Mouse (Mus musculus) liver, adult 2 months (tissue): ENCODE data around the gene Capn1. TPM values are rescaled to one million over a fixed set of nuclear protein-coding genes. Genes with fewer than 3 reads are reported as not detected.

Experiments used
- DNase-seq: peaks from one replicate; pipeline ENCODE4 v3.0.0-alpha.2; 2011; ENCODE audit warnings: low read depth, low spot score; ENCODE audit errors: extremely low read depth
- H3K27ac ChIP-seq: fragments of 200-500 bp; replicated peaks from 2 replicates; pipeline ENCODE4 v1.5.1; 2012; ENCODE audit warnings: low read depth, mild to moderate bottlenecking, control low read depth, inconsistent platforms, low read length; ENCODE audit not compliant: insufficient read depth
- H3K27me3 ChIP-seq: fragments of 200-500 bp; 2 replicates; pipeline ENCODE4 v1.6.1; 2012; ENCODE audit warnings: mild to moderate bottlenecking, moderate library complexity, low read length, inconsistent platforms; ENCODE audit not compliant: control insufficient read depth, insufficient read depth
- H3K36me3 ChIP-seq: fragments of 200-500 bp; 2 replicates; pipeline ENCODE4 v1.6.1; 2012; ENCODE audit warnings: low read length, inconsistent platforms; ENCODE audit not compliant: control insufficient read depth, insufficient read depth
- H3K4me1 ChIP-seq: fragments of 200-500 bp; 2 replicates; pipeline ENCODE4 v1.6.1; 2011; ENCODE audit warnings: low read length; ENCODE audit not compliant: control insufficient read depth, insufficient read depth
- H3K4me3 ChIP-seq: fragments of 200-500 bp; 2 replicates; pipeline ENCODE4 v1.5.1; 2011; ENCODE audit warnings: low read depth, mild to moderate bottlenecking, control low read depth, low read length, moderate library complexity; ENCODE audit not compliant: insufficient read depth
- H3K79me2 ChIP-seq: fragments of 200-500 bp; 2 replicates; pipeline ENCODE4 v1.6.1; 2012; ENCODE audit warnings: inconsistent platforms, mild to moderate bottlenecking, low read length, moderate library complexity; ENCODE audit not compliant: control insufficient read depth, insufficient read depth
- H3K9ac ChIP-seq: fragments of 200-500 bp; 2 replicates; pipeline ENCODE4 v1.6.1; 2012; ENCODE audit warnings: low read depth, mild to moderate bottlenecking, control low read depth, inconsistent platforms, low read length
- CTCF ChIP-seq: fragments of 200-500 bp; IDR thresholded peaks from 2 replicates; pipeline ENCODE4 v1.5.1; 2011; ENCODE audit warnings: low read depth, low read length, control low read depth
- POLR2A ChIP-seq: fragments of 200-500 bp; IDR thresholded peaks from 2 replicates; pipeline ENCODE4 v1.6.1; 2011; ENCODE audit warnings: low read length, control low read depth; ENCODE audit not compliant: insufficient read depth; ENCODE audit errors: extremely low read depth
- WGBS: fragments of 180-500 bp; shearing (Covaris S2); methylation state at CpG from one replicate; pipeline ENCODE4 v1.1.7; 2018; 5-methylcytosine and 5-hydroxymethylcytosine counted together
- polyA plus RNA-seq: library from polyadenylated mRNA; depleted of rRNA; stranded (reverse); fragments of >200 nt; gene quantifications from 2 replicates; pipeline ENCODE4 v1.2.3, GENCODE M21; 2012
- total RNA-seq: library from RNA; depleted of rRNA; stranded (reverse); fragments of >200 nt; gene quantifications from 2 replicates; pipeline ENCODE4 v1.2.3, GENCODE M21; 2014

The Capn1 gene
- total and polyA plus RNA-seq, 2 experiments, result 8.0 to 12.7 TPM

DNA sequence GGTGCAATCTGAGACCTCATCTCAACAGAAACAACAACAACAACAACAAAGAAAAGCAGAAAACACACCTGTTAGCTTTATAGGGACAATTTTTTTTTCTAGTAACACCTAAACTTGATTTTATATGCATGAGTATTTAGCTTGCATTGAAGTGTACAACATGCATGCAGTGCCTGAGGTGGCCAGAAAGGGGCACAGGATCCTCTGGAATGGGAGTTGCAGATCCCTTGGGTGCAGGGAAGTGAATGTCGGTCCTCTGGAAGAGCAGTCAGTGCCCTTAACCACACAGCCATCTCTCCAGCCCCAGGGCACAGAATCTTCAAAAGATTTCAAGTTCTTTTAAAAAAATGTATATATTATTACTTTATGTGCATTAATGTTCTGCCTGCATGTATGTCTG, 53.0 kb downstream of the Capn1 start:
- H3K9ac ChIP-seq, result no peak overlapping the region
- 40% methylated on average over 1 of the region's 1 CpGs for WGBS
- no peak overlapping the region for H3K27ac ChIP-seq
- H3K36me3 ChIP-seq, result no peaks in the 10 kb centered on the region
- H3K4me1 ChIP-seq, result peaks cover 9% of the 10 kb centered on the region; the same call in 1 of the 2 replicates
- H3K79me2 ChIP-seq, result no peaks in the 10 kb centered on the region; the same call in 1 of the 2 replicates
- DNase-seq, result no peak
- no peak overlapping the region for H3K4me3 ChIP-seq
- TF ChIP-seq POLR2A (no peak), CTCF (no peak)
- no peaks in the 10 kb centered on the region for H3K27me3 ChIP-seq

DNA sequence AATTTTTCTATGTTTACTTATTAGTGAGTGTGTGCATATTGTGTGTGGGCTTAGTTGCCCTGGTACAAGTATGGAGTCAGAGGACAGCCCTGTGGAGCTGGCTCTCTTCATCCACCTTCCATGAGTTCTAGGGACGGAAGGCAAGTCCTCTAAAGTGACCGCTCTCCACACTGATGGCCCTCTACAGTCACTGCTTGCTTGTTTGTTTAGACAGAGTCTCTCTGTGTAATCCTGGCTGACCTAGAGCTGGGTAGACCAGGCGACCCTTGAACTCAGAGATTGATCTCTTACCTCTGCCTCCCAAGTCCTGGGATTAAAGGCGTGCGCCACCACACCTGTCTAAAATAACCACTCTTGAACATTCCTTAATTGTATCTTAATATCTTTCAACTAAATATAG, 58.3 kb downstream of the Capn1 start:
- Histone ChIP-seq H3K4me1 (peaks cover 15% of the 10 kb centered on the region), H3K27me3 (no peaks in the 10 kb centered on the region), H3K79me2 (no peaks in the 10 kb centered on the region; the same call in 1 of the 2 replicates), H3K4me3 (no peak overlapping the region), H3K9ac (no peak overlapping the region), H3K36me3 (no peaks in the 10 kb centered on the region), H3K27ac (peak overlapping the region; percentile 29)
- 21% methylated on average over 5 of the region's 5 CpGs for WGBS
- peak; percentile 95 for DNase-seq
- no peak for TF ChIP-seq CTCF
- no peak for TF ChIP-seq POLR2A

DNA sequence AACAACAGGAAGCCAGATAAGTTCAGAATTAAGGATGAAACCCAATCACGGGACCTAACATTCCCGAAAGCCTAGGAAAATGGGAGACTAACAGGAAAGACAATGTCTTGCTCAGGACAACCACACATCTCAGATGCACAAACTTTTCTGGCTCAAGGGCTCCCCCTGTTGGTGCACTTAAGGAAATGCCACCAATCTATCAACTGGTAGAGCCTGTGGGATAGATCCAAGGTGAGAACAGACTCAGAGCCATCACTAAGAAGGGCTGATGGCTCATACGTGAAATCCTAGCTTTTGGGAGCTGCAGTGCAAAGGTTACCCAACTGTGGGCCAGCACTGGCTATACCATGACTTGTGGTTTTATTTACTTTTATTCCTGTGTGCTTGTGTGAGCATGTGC, 59.0 kb downstream of the Capn1 start:
- DNase-seq, result peak; percentile 78
- Histone ChIP-seq H3K4me3 (no peak overlapping the region), H3K27ac (peak overlapping the region; percentile 29), H3K4me1 (peaks cover 15% of the 10 kb centered on the region), H3K79me2 (no peaks in the 10 kb centered on the region), H3K27me3 (no peaks in the 10 kb centered on the region), H3K9ac (no peak overlapping the region), H3K36me3 (no peaks in the 10 kb centered on the region)
- TF ChIP-seq POLR2A, result no peak
- peak; percentile 53 for TF ChIP-seq CTCF
- WGBS, result 0% methylated on average over 3 of the region's 3 CpGs

DNA sequence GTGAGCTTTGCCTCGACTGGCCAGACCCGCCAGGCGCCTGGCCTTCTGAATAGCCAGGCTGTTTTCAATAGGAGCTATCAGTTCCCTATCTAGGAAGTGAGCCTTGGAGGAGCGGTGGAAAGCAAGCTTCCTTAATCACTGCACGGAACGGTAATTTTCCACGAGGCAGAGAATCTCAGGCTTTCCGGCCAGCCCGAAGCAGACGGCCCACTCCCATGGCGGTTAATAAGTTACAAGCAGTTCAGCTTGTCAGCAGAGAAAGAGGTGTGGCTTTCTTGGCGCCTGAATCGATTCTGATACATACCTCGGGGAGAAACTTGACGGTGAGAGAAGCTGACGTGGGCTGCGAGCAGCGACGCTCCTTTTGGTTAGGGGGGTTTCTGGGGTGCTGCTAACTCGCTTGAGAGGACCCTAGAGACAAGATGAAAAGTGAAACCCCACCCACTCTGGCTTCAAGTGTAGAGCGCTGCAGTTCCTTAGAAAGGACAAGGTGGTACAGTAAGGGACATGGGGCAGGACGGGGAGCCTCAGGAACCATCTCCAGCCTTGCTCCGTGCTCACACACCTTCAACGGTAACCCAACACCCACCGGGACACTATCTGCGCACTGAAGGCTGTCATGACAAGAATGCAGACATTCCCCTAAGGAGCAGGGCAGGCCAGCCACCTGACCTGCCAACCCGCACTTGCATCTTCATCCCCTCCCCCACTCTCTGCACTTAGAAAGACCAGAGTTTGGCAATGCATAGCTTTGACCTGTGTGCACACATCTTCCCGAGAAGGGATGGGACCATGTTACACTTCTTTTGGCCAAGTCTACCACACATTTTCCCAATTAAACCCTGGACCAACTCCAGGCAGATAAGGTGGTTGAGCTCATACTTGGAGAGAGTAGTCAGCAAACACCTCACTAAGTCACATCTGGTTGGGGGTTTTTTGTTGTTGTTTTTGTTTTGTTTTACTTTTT, 59.7 kb downstream of the Capn1 start:
- no peak for TF ChIP-seq CTCF
- no peak for TF ChIP-seq POLR2A
- peak overlapping the region; percentile 72 for H3K27ac ChIP-seq
- peaks cover under 1% of the 10 kb centered on the region; the same call in 1 of the 2 replicates for H3K36me3 ChIP-seq
- whole genome bisulfite sequencing, result 11% methylated on average over 28 of the region's 28 CpGs
- H3K9ac ChIP-seq, result peak overlapping the region; percentile 19; the same call in 1 of the 2 replicates
- H3K4me3 ChIP-seq, result 0 out of 2 replicates have a peak overlapping the region, but pooled peaks have one; percentile 2
- DNase-seq, result peak; percentile 78
- H3K79me2 ChIP-seq, result no peaks in the 10 kb centered on the region
- H3K4me1 ChIP-seq, result peaks cover 15% of the 10 kb centered on the region
- H3K27me3 ChIP-seq, result no peaks in the 10 kb centered on the region

DNA sequence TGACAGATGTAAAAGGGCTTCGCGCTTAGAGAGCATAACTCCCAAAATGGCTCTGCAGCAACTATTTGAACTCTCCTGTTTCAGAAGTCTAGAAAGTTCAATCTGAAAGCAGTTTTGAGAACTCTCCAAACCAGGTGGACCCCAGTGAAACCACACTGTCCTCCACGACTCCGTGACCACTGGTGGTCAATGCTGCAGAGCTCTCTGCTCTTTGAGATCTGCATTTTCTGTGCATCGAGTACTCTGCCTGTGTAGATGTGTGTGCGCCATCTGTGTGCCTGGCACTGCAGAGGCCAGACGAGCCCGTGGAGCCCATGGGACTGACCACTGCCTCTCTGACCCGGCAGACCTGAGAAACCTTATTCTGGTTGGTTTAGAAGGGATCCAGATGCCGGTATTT, 60.8 kb downstream of the Capn1 start:
- no peak for TF ChIP-seq CTCF
- TF ChIP-seq POLR2A, result no peak

More for the DNA sequence above, 60.8 kb downstream of the Capn1 start:
- peak overlapping the region; percentile 22; the same call in 1 of the 2 replicates for H3K27ac ChIP-seq
- no peak overlapping the region for H3K9ac ChIP-seq
- H3K79me2 ChIP-seq, result no peaks in the 10 kb centered on the region
- no peak overlapping the region for H3K4me3 ChIP-seq
- no peaks in the 10 kb centered on the region for H3K27me3 ChIP-seq
- DNase-seq, result no peak
- peaks cover 3% of the 10 kb centered on the region; the same call in 1 of the 2 replicates for H3K36me3 ChIP-seq
- 88% methylated on average over 10 of the region's 10 CpGs for WGBS
- peaks cover 15% of the 10 kb centered on the region for H3K4me1 ChIP-seq
